Mouse (Mus musculus) gastrocnemius, adult 8-10 months (tissue): ENCODE measurements around the gene Ddx54. TPM values are rescaled to one million over a fixed set of nuclear protein-coding genes. Genes with fewer than 3 reads are reported as not detected.

ENCODE experiments used
- DNase-seq, 2 experiments: peaks; one replicate each; pipeline ENCODE4 v3.0.0; 2022; ENCODE audit warnings: low spot score in 2 of 2
- total RNA-seq, 4 experiments: library from RNA; stranded (reverse); gene quantifications; 2 replicates each; pipeline ENCODE4 v1.2.4; 2022

The Ddx54 gene
- total RNA-seq, 4 experiments from 2014 or later: 16.7 to 19.7 (median 17.3) TPM

GRCm38 (mm10) chr5:120643365-120644085, 31.0 kb downstream of the Ddx54 start:
- no peak for DNase-seq

GRCm38 (mm10) chr5:120644227-120644626, 31.7 kb downstream of the Ddx54 start:
- DNase-seq: no peak

- no peak for DNase-seq
Measured at GRCm38 (mm10) chr5:120645851-120646250, 33.3 kb downstream of the Ddx54 start.

- no peak for DNase-seq
Measured at GRCm38 (mm10) chr5:120647361-120647760, 34.8 kb downstream of the Ddx54 start.

- DNase-seq: no peak
Measured at GRCm38 (mm10) chr5:120647814-120648491, 35.4 kb downstream of the Ddx54 start.

GRCm38 (mm10) chr5:120648569-120649373, 36.2 kb downstream of the Ddx54 start, which contains the start of gene Rasal1:
TSS of gene Rasal1 (plus strand) at chr5:120648812.
- DNase-seq: no peak

- DNase-seq: no peak
Measured at GRCm38 (mm10) chr5:120649374-120649933, 36.9 kb downstream of the Ddx54 start.

GRCm38 (mm10) chr5:120649938-120650337, 37.4 kb downstream of the Ddx54 start:
- no peak for DNase-seq

GRCm38 (mm10) chr5:120651230-120651629, 38.7 kb downstream of the Ddx54 start:
- no peak for DNase-seq

- DNase-seq: no peak
Measured at GRCm38 (mm10) chr5:120652915-120653701, 40.6 kb downstream of the Ddx54 start.

- DNase-seq: no peak
Measured at GRCm38 (mm10) chr5:120653873-120654272, 41.3 kb downstream of the Ddx54 start.

- DNase-seq: no peak
Measured at GRCm38 (mm10) chr5:120656281-120656751, 43.8 kb downstream of the Ddx54 start.

- no peak for DNase-seq
Measured at GRCm38 (mm10) chr5:120660816-120661215, 48.3 kb downstream of the Ddx54 start.

GRCm38 (mm10) chr5:120664888-120665287, 52.3 kb downstream of the Ddx54 start:
- no peak for DNase-seq

GRCm38 (mm10) chr5:120668761-120669160, 56.2 kb downstream of the Ddx54 start:
- no peak for DNase-seq

GRCm38 (mm10) chr5:120670132-120670531, 57.6 kb downstream of the Ddx54 start:
- DNase-seq: no peak

- DNase-seq: no peak
Measured at GRCm38 (mm10) chr5:120671865-120672264, 59.3 kb downstream of the Ddx54 start.

- no peak for DNase-seq
Measured at GRCm38 (mm10) chr5:120673626-120674025, 61.1 kb downstream of the Ddx54 start.

- no peak for DNase-seq
Measured at GRCm38 (mm10) chr5:120674229-120675145, 61.9 kb downstream of the Ddx54 start.

GRCm38 (mm10) chr5:120677516-120677915, 65.0 kb downstream of the Ddx54 start:
- no peak for DNase-seq
